In genomic region chr11:103101481-103101865, GRCm38 (mm10) we compare ENCODE assay signal across 8 mouse cellular contexts. TPM values are rescaled to one million over a fixed set of nuclear protein-coding genes. Genes with fewer than 3 reads are reported as not detected.
DNase-seq lines count a peak whose midpoint lies in the region; ATAC-seq lines count a peak whose summit lies in the region.

Gene Plcd3 (minus strand): TSS chr11:103101658.
Gene Acbd4 (plus strand): TSS chr11:103101682.

- peak; percentile 83 for DNase-seq in adrenal gland, adult 8-10 months
- peak; percentile 90 for DNase-seq in embryo, embryonic 10 days (ENCODE audit: low spot score)
- peak; percentile 87 for DNase-seq in gastrocnemius, postnatal 25 days
- DNase-seq in induced T-regulatory cell, adult 2 months (ENCODE audit: low read depth): peak; percentile 76
- DNase-seq in left cerebral cortex, postnatal 36 days (ENCODE audit: low spot score in 2 of 2): peak; percentile 72 to 75
- peak; percentile 53 for DNase-seq in right cerebral cortex, postnatal 4 days

- peak; percentile 41 for ATAC-seq in megakaryocyte-erythroid progenitor cell, adult 5-6 weeks (replicated peaks; ENCODE audit: low FRiP score, low TSS enrichment, poor library complexity, severe bottlenecking)
- ATAC-seq in inflammation-experienced regulatory T-cells, adult 6 months: no peak

- intact Hi-C loops in left cerebral cortex, postnatal 36 days (cut with DNase I): loop anchor here (5.0 kb wide), 2 partner anchors 41 to 226 kb away; no protein-coding TSS in a partner anchor

RNA-seq across cellular contexts. Expression of gene Plcd3, which starts in this region (rescaled TPM):
- total RNA-seq in adrenal gland, adult 8-10 months (2022): 10 to 100 TPM; 10.0 to 18.9 (median 13.6) TPM
- total RNA-seq in gastrocnemius, postnatal 25 days (2021): 1 to 10 TPM; 3.2 to 3.9 TPM
- total RNA-seq in left cerebral cortex, postnatal 36 days (2021): 10 to 100 TPM; 16.1 to 19.3 TPM
- total RNA-seq in megakaryocyte-erythroid progenitor cell, adult 5-6 weeks (2014; fragmentation: Nextera tagmentation): not detected in 2 replicates
- total RNA-seq in megakaryocyte-erythroid progenitor cell, adult 5-6 weeks (2017): not detected in 2 replicates
- polyA plus RNA-seq in inflammation-experienced regulatory T-cells, adult 6 months (2017; shearing (Covaris generic)): not detected

RNA-seq across cellular contexts. Expression of gene Acbd4, which starts in this region (rescaled TPM):
- 100 to 1,000 TPM; 114 to 181 (median 146) TPM for total RNA-seq in adrenal gland, adult 8-10 months (2022)
- total RNA-seq in gastrocnemius, postnatal 25 days (2021): 10 to 100 TPM; 23.7 to 29.7 TPM
- total RNA-seq in left cerebral cortex, postnatal 36 days (2021): 10 to 100 TPM; 72.3 to 80.3 TPM
- total RNA-seq in megakaryocyte-erythroid progenitor cell, adult 5-6 weeks (2014; fragmentation: Nextera tagmentation): 6.8 and 15.5 TPM in 2 replicates
- total RNA-seq in megakaryocyte-erythroid progenitor cell, adult 5-6 weeks (2017): 10.8 and 11.4 TPM in 2 replicates
- polyA plus RNA-seq in inflammation-experienced regulatory T-cells, adult 6 months (2017; shearing (Covaris generic)): 10 to 100 TPM; 21.5 to 28.5 (median 25.4) TPM
